ENCODE assay signal across 12 mouse cellular contexts in genomic region chr10:118441898-118442297, GRCm38 (mm10). TPM values are rescaled to one million over a fixed set of nuclear protein-coding genes. Genes with fewer than 3 reads are reported as not detected.
DNase-seq lines count a peak whose midpoint lies in the region; ATAC-seq and TF ChIP-seq lines count a peak whose summit lies in the region.
"Had no signal": no experiment of that assay in that cellular context is flagged by ENCODE, and none has a peak within 500 bp of the region (broad histone marks: within the 10 kb centered on the region; RNA-seq: fewer than 3 reads in every experiment).

No protein-coding gene starts in this region.

- TF ChIP-seq POLR2A in spleen, adult 2 months (IDR thresholded peaks at IDR 0.05; ENCODE audit: low read depth, low read length): no peak

- peak; percentile 20; the same call in 1 of the 2 replicates for TF ChIP-seq CTCF in spleen, adult 2 months (IDR thresholded peaks at IDR 0.05; ENCODE audit: extremely low read depth, insufficient read depth, insufficient read length, insufficient replicate concordance)

- H3K27me3 ChIP-seq in midbrain, embryonic 14.5 days (ENCODE audit: control insufficient read depth, insufficient read depth, low read length): no peaks in the 10 kb centered on the region
- no peaks in the 10 kb centered on the region for H3K27me3 ChIP-seq in midbrain, embryonic 16.5 days (ENCODE audit: control insufficient read depth, insufficient read depth, low read depth, low read length)
- H3K27me3 ChIP-seq in spleen, adult 2 months (ENCODE audit: control insufficient read depth, insufficient read depth, low read length): no peaks in the 10 kb centered on the region

- H3K27ac ChIP-seq in midbrain, embryonic 14.5 days (replicated peaks; ENCODE audit: low read depth, low read length): no peak overlapping the region
- no peak overlapping the region for H3K27ac ChIP-seq in midbrain, embryonic 16.5 days (ENCODE audit: low read length)
- H3K27ac ChIP-seq in spleen, adult 2 months (ENCODE audit: insufficient read depth, low read length): no peak overlapping the region

- no peak for ATAC-seq in midbrain, embryonic 14.5 days (ENCODE audit: low FRiP score, low TSS enrichment)
- ATAC-seq in midbrain, embryonic 16.5 days: no peak
- ATAC-seq in cerebellum, adult (ENCODE audit: insufficient number of reproducible peaks, low FRiP score, low TSS enrichment): no peak

- DNase-seq in heart, adult 8-10 months (ENCODE audit: low spot score): peak; percentile 6
- DNase-seq in heart, postnatal 25 days (ENCODE audit: low spot score): no peak
- peak; percentile 40 for DNase-seq in midbrain, embryonic 14.5 days
- DNase-seq in fibroblast of lung, adult 2 months (ENCODE audit: low read depth): peak; percentile 23
- peak; percentile 27 to 58 for DNase-seq in spleen, adult 2 months (ENCODE audit: low read depth in 1 of 2, low spot score in 2 of 2)
- no peak for DNase-seq in Muller cell, postnatal 12 days (ENCODE audit: inconsistent ontology term)
- DNase-seq: cerebellum, adult 9-10 months; right cerebral cortex, postnatal 4 days had no signal

- H3K4me3 ChIP-seq in midbrain, embryonic 14.5 days (replicated peaks; ENCODE audit: low read depth, low read length): no peak overlapping the region
- H3K4me3 ChIP-seq in midbrain, embryonic 16.5 days (ENCODE audit: low read depth, low read length): no peak overlapping the region
- H3K4me3 ChIP-seq in spleen, adult 2 months (ENCODE audit: extremely low read depth, insufficient read depth, insufficient read length): no peak overlapping the region

- H3K4me2 ChIP-seq in midbrain, embryonic 14.5 days (ENCODE audit: low read length): no peak overlapping the region
- no peak overlapping the region for H3K4me2 ChIP-seq in midbrain, embryonic 16.5 days (ENCODE audit: low read length)

- no peaks in the 10 kb centered on the region for H3K9me3 ChIP-seq in midbrain, embryonic 14.5 days (ENCODE audit: control insufficient read depth, low read length)
- H3K9me3 ChIP-seq in midbrain, embryonic 16.5 days (replicated peaks; ENCODE audit: control insufficient read depth, low read length, poor library complexity, severe bottlenecking): no peaks in the 10 kb centered on the region

- H3K4me1 ChIP-seq in midbrain, embryonic 14.5 days (ENCODE audit: control insufficient read depth, insufficient read depth, low read length): no peaks in the 10 kb centered on the region
- no peaks in the 10 kb centered on the region for H3K4me1 ChIP-seq in midbrain, embryonic 16.5 days (ENCODE audit: control insufficient read depth, insufficient read depth, low read length)
- no peaks in the 10 kb centered on the region for H3K4me1 ChIP-seq in spleen, adult 2 months (ENCODE audit: control insufficient read depth, insufficient read depth, insufficient read length)

- WGBS in midbrain, embryonic 14.5 days: 84% methylated on average over 3 of the region's 3 CpGs
- WGBS in midbrain, embryonic 16.5 days: 73% methylated on average over 3 of the region's 3 CpGs
- WGBS in spleen, adult 2 months: 50% methylated on average over 3 of the region's 3 CpGs

- intact Hi-C loops in heart, postnatal 25 days (cut with DNase I): loop anchor here (5.0 to 10.0 kb wide), 2 partner anchors 93 to 635 kb away; no protein-coding TSS in a partner anchor

- H3K9ac ChIP-seq in midbrain, embryonic 14.5 days (replicated peaks; ENCODE audit: low read length): no peak overlapping the region
- H3K9ac ChIP-seq in midbrain, embryonic 16.5 days (ENCODE audit: low read depth, low read length): no peak overlapping the region

- no peaks in the 10 kb centered on the region for H3K36me3 ChIP-seq in midbrain, embryonic 14.5 days (ENCODE audit: control insufficient read depth, insufficient read depth, low read length)
- no peaks in the 10 kb centered on the region for H3K36me3 ChIP-seq in midbrain, embryonic 16.5 days (ENCODE audit: control insufficient read depth, insufficient read depth, low read length)
- H3K36me3 ChIP-seq in spleen, adult 2 months (ENCODE audit: control insufficient read depth, insufficient read depth, low read length): no peaks in the 10 kb centered on the region

RNA-seq across cellular contexts. Expression of gene Ifng, which starts 1.1 kb away (rescaled TPM):
- not detected for total RNA-seq in heart, adult 8-10 months (2022)
- total RNA-seq in heart, postnatal 25 days (2021): not detected
- not detected in 2 replicates for polyA plus RNA-seq in midbrain, embryonic 14.5 days (2014; fragmentation: Nextera tagmentation; extraction: Ambion mirVana)
- not detected in 2 replicates for polyA plus RNA-seq in midbrain, embryonic 16.5 days (2015; fragmentation: Nextera tagmentation; extraction: Ambion mirVana)
- polyA plus RNA-seq in spleen, adult 2 months (2012; rRNA removed): 0.33 and 0.38 TPM in 2 replicates
- total RNA-seq: heart, adult 18-20 months; layer of hippocampus, postnatal 25 days had no signal

Comparison
In these comparisons a context has a peak if more than half of its experiments do, and no peak if none do; other contexts are left out.
1. DNase-seq: peak in heart, adult 8-10 months (single experiment), midbrain, embryonic 14.5 days (single experiment), fibroblast of lung, adult 2 months (single experiment) and spleen, adult 2 months (2 of 2); none in heart, postnatal 25 days (single experiment) and Muller cell, postnatal 12 days (single experiment).